8 mouse cellular contexts compared by ENCODE assay signal in genomic region chr12:54651820-54652219, GRCm38 (mm10). TPM values are rescaled to one million over a fixed set of nuclear protein-coding genes. Genes with fewer than 3 reads are reported as not detected.
A peak's percentile ranks its signal among the peaks of the same experiment; 100 is the strongest.
DNase-seq lines count a peak whose midpoint lies in the region; ATAC-seq and TF ChIP-seq lines count a peak whose summit lies in the region.

No protein-coding gene starts in this region.

- no peaks in the 10 kb centered on the region for H3K27me3 ChIP-seq in heart, embryonic 11.5 days (ENCODE audit: control insufficient read depth, insufficient read depth, low read length)
- H3K27me3 ChIP-seq in heart, embryonic 10.5 days (ENCODE audit: insufficient read depth, poor library complexity, severe bottlenecking), result no peaks in the 10 kb centered on the region
- H3K27me3 ChIP-seq in forebrain, postnatal 0 days (ENCODE audit: insufficient read depth, low read length), result no peaks in the 10 kb centered on the region

- no peak overlapping the region for H3K27ac ChIP-seq in heart, embryonic 11.5 days (ENCODE audit: low read depth, low read length)
- H3K27ac ChIP-seq in heart, embryonic 10.5 days, result no peak overlapping the region
- no peak overlapping the region for H3K27ac ChIP-seq in forebrain, postnatal 0 days (ENCODE audit: low read depth, low read length)

- H3K36me3 ChIP-seq in heart, embryonic 11.5 days (ENCODE audit: control insufficient read depth, insufficient read depth, low read length), result no peaks in the 10 kb centered on the region
- H3K36me3 ChIP-seq in heart, embryonic 10.5 days, result peaks cover 15% of the 10 kb centered on the region
- H3K36me3 ChIP-seq in forebrain, postnatal 0 days (ENCODE audit: insufficient read depth), result no peaks in the 10 kb centered on the region

- no peak for TF ChIP-seq CTCF in lung, adult 2 months (IDR thresholded peaks at IDR 0.05; ENCODE audit: insufficient read depth, low read length)
- TF ChIP-seq CTCF in forebrain, postnatal 0 days (IDR thresholded peaks at IDR 0.05; ENCODE audit: low read depth), result no peak

- 0 out of 2 replicates have a peak overlapping the region, but pooled peaks have one; percentile 1 for H3K4me2 ChIP-seq in heart, embryonic 11.5 days
- no peak overlapping the region for H3K4me2 ChIP-seq in forebrain, postnatal 0 days (ENCODE audit: low read depth)

- 56% methylated on average over 8 of the region's 8 CpGs for WGBS in heart, embryonic 11.5 days (ENCODE audit: insufficient replicate concordance)
- 58% methylated on average over 8 of the region's 8 CpGs for WGBS in heart, embryonic 10.5 days
- WGBS in lung, adult 2 months, result 41% methylated on average over 8 of the region's 8 CpGs
- 79% methylated on average over 8 of the region's 8 CpGs for WGBS in forebrain, postnatal 0 days

- no peak overlapping the region for H3K9ac ChIP-seq in heart, embryonic 11.5 days (ENCODE audit: low read depth, low read length)
- no peak overlapping the region for H3K9ac ChIP-seq in forebrain, postnatal 0 days

- no peak for DNase-seq in heart, embryonic 10.5 days (ENCODE audit: low spot score)
- peak; percentile 18 for DNase-seq in lung, postnatal 10 days
- DNase-seq in lung, adult 2 months, result no peak
- peak; percentile 25 for DNase-seq in kidney, adult 18-20 months
- peak; percentile 36 for DNase-seq in naive thymus-derived CD4-positive, alpha-beta T cell, adult 2 months (ENCODE audit: low read depth)
- DNase-seq in forebrain, postnatal 0 days, result no peak
- DNase-seq in urinary bladder, adult 18-20 months (ENCODE audit: low spot score in 2 of 2), result no peak

- no peak for ATAC-seq in heart, embryonic 11.5 days (replicated peaks; ENCODE audit: insufficient number of reproducible peaks, low FRiP score, low TSS enrichment)
- no peak for ATAC-seq in forebrain, postnatal 0 days

- peaks cover 18% of the 10 kb centered on the region for H3K4me1 ChIP-seq in heart, embryonic 11.5 days (ENCODE audit: control insufficient read depth, insufficient read depth, low read length)
- peaks cover 23% of the 10 kb centered on the region for H3K4me1 ChIP-seq in heart, embryonic 10.5 days
- peaks cover 8% of the 10 kb centered on the region for H3K4me1 ChIP-seq in lung, adult 2 months (ENCODE audit: control insufficient read depth, insufficient read depth, low read length)
- peaks cover 9% of the 10 kb centered on the region for H3K4me1 ChIP-seq in forebrain, postnatal 0 days (ENCODE audit: insufficient read depth)

- no peaks in the 10 kb centered on the region for H3K9me3 ChIP-seq in heart, embryonic 11.5 days (replicated peaks; ENCODE audit: control insufficient read depth, low read length)
- H3K9me3 ChIP-seq in heart, embryonic 10.5 days, result no peaks in the 10 kb centered on the region
- no peaks in the 10 kb centered on the region for H3K9me3 ChIP-seq in forebrain, postnatal 0 days (ENCODE audit: low read length)

- no peak overlapping the region for H3K4me3 ChIP-seq in heart, embryonic 11.5 days (ENCODE audit: low read depth, low read length)
- H3K4me3 ChIP-seq in heart, embryonic 10.5 days, result no peak overlapping the region
- H3K4me3 ChIP-seq in lung, adult 2 months (replicated peaks; ENCODE audit: extremely low read depth, low read depth, low read length), result no peak overlapping the region
- H3K4me3 ChIP-seq in forebrain, postnatal 0 days (ENCODE audit: low read depth, low read length), result no peak overlapping the region

- TF ChIP-seq POLR2A in lung, adult 2 months (IDR thresholded peaks at IDR 0.05; ENCODE audit: borderline replicate concordance, extremely low read depth, low read depth, low read length), result no peak

RNA-seq across cellular contexts. Expression of gene Sptssa, which starts 4.6 kb away (rescaled TPM):
- 125 and 140 TPM in 2 replicates for polyA plus RNA-seq in heart, embryonic 11.5 days (2014; fragmentation: Nextera tagmentation; extraction: Ambion mirVana)
- polyA plus RNA-seq in heart, embryonic 10.5 days (2016; fragmentation: Nextera tagmentation; extraction: Ambion mirVana), result 121 and 126 TPM in 2 replicates
- 67.1 and 82.2 TPM in 2 replicates for polyA plus RNA-seq in lung, adult 2 months (2012; rRNA removed)
- total RNA-seq in forebrain, postnatal 0 days (2014; rRNA removed), result 70.6 and 78.6 TPM in 2 replicates
- polyA plus RNA-seq in forebrain, postnatal 0 days (2015; fragmentation: Nextera tagmentation; extraction: Ambion mirVana), result 206 TPM in 2 replicates

RNA-seq across cellular contexts. Expression of gene Eapp, which starts 43.9 kb away (rescaled TPM):
- polyA plus RNA-seq in heart, embryonic 11.5 days (2014; fragmentation: Nextera tagmentation; extraction: Ambion mirVana), result 49.9 and 52.4 TPM in 2 replicates
- 44.7 and 52.1 TPM in 2 replicates for polyA plus RNA-seq in heart, embryonic 10.5 days (2016; fragmentation: Nextera tagmentation; extraction: Ambion mirVana)
- polyA plus RNA-seq in lung, adult 2 months (2012; rRNA removed), result 9.5 and 10.2 TPM in 2 replicates
- 34.5 and 38.9 TPM in 2 replicates for total RNA-seq in forebrain, postnatal 0 days (2014; rRNA removed)
- polyA plus RNA-seq in forebrain, postnatal 0 days (2015; fragmentation: Nextera tagmentation; extraction: Ambion mirVana), result 94.9 and 105 TPM in 2 replicates

Comparison
In these comparisons a context has a peak if more than half of its experiments do, and no peak if none do; other contexts are left out.
1. DNase-seq: peak in lung, postnatal 10 days (single experiment), kidney, adult 18-20 months (single experiment) and naive thymus-derived CD4-positive, alpha-beta T cell, adult 2 months (single experiment); none in heart, embryonic 10.5 days (single experiment), lung, adult 2 months (single experiment), forebrain, postnatal 0 days (single experiment) and urinary bladder, adult 18-20 months (0 of 2).